Mouse (Mus musculus) heart, adult 2 months (tissue): ENCODE results near the gene Gm17606. TPM values are rescaled to one million over a fixed set of nuclear protein-coding genes. Genes with fewer than 3 reads are reported as not detected.

Source experiments
- DNase-seq, 2 experiments: peaks; one replicate each; pipeline ENCODE4 v3.0.0; 2021
- H3K27ac ChIP-seq: fragments of 200-600 bp; 2 replicates; pipeline ENCODE4 v1.8.1; 2022
- H3K27me3 ChIP-seq: fragments of 200-500 bp; 2 replicates; pipeline ENCODE4 v1.6.1; 2012; ENCODE audit warnings: mild to moderate bottlenecking, low read length, inconsistent platforms, mixed read lengths; ENCODE audit not compliant: control insufficient read depth, insufficient read depth
- H3K36me3 ChIP-seq: fragments of 200-500 bp; 2 replicates; pipeline ENCODE4 v1.6.1; 2012; ENCODE audit warnings: low read length, inconsistent platforms; ENCODE audit not compliant: control insufficient read depth, insufficient read depth
- H3K4me1 ChIP-seq: fragments of 200-500 bp; 2 replicates; pipeline ENCODE4 v1.6.1; 2011; ENCODE audit warnings: low read length; ENCODE audit not compliant: control insufficient read depth, insufficient read depth
- H3K4me3 ChIP-seq: fragments of 200-600 bp; 2 replicates; pipeline ENCODE4 v1.8.1; 2022
- H3K79me2 ChIP-seq: fragments of 200-500 bp; replicated peaks from 2 replicates; pipeline ENCODE4 v1.6.1; 2012; ENCODE audit warnings: mild to moderate bottlenecking, inconsistent platforms, low read length, moderate library complexity, mixed read lengths; ENCODE audit not compliant: control insufficient read depth, insufficient read depth
- H3K9ac ChIP-seq: fragments of 200-500 bp; 2 replicates; pipeline ENCODE4 v1.6.1; 2012; ENCODE audit warnings: low read depth, mild to moderate bottlenecking, control low read depth, inconsistent platforms, low read length, mixed read lengths
- CTCF ChIP-seq: fragments of 200-600 bp; IDR thresholded peaks from 2 replicates; pipeline ENCODE4 v1.8.1; 2022; ENCODE audit warnings: antibody characterized with exemption, mild to moderate bottlenecking, moderate library complexity
- EP300 ChIP-seq: fragments of 200-500 bp; IDR thresholded peaks from 2 replicates; pipeline ENCODE4 v1.6.1; 2011; ENCODE audit warnings: low read depth, low read length, control low read depth; ENCODE audit not compliant: insufficient read depth
- POLR2A ChIP-seq: fragments of 200-500 bp; IDR thresholded peaks from 2 replicates; pipeline ENCODE4 v1.6.1; 2011; ENCODE audit warnings: mild to moderate bottlenecking, low read depth, low read length, control low read depth; ENCODE audit not compliant: insufficient read depth
- WGBS: fragments of 180-500 bp; shearing (Covaris S2); methylation state at CpG from one replicate; pipeline ENCODE4 v1.1.7; 2018; 5-methylcytosine and 5-hydroxymethylcytosine counted together
- intact Hi-C: fragments of 180-260 bp; cut with DNase I; formaldehyde crosslinking; loops from one replicate; pipeline ENCODE4 v1.15.1; 2025
- microRNA-seq, 2 experiments: library from miRNA; unstranded; fragments of <30 nt; microRNA quantifications; one replicate each; pipeline ENCODE4 v1.2.0; 2021
- polyA plus RNA-seq: library from polyadenylated mRNA; depleted of rRNA; stranded (reverse); fragments of >200 nt; gene quantifications from 2 replicates; pipeline ENCODE4 v1.2.3, GENCODE M21; 2012; rRNA removed
- total RNA-seq, 2 experiments: library from RNA; stranded (reverse); gene quantifications; 2 replicates each; pipeline ENCODE4 v1.2.3; 2021

Gm17606 gene
- total and polyA plus RNA-seq, 3 experiments, result not detected

GRCm38 (mm10) chr14:54687251-54687650 is 46.5 kb downstream of the Gm17606 start:
- H3K27ac ChIP-seq, result peak overlapping the region; percentile 99
- peaks cover 2% of the 10 kb centered on the region; the same call in 1 of the 2 replicates for H3K4me1 ChIP-seq
- peaks cover 24% of the 10 kb centered on the region for H3K36me3 ChIP-seq
- no peaks in the 10 kb centered on the region for H3K27me3 ChIP-seq
- 3% methylated on average over 8 of the region's 8 CpGs for whole genome bisulfite sequencing
- H3K79me2 ChIP-seq, result peaks cover 5% of the 10 kb centered on the region
- H3K9ac ChIP-seq, result peak overlapping the region; percentile 76
- no peak for TF ChIP-seq CTCF
- no peak for TF ChIP-seq EP300
- no peak for TF ChIP-seq POLR2A
- intact Hi-C loops, result loop anchor here (5.0 to 10.0 kb wide), 4 partner anchors 35 to 432 kb away; partner anchors contain the start of genes 4931414P19Rik, Abhd4, Dad1 and Ngdn
- DNase-seq, result no peak
- H3K4me3 ChIP-seq, result peak overlapping the region; percentile 86

- Histone ChIP-seq H3K27me3 (no peaks in the 10 kb centered on the region), H3K36me3 (no peaks in the 10 kb centered on the region), H3K9ac (no peak overlapping the region), H3K4me3 (no peak overlapping the region), H3K79me2 (no peaks in the 10 kb centered on the region), H3K27ac (no peak overlapping the region), H3K4me1 (no peaks in the 10 kb centered on the region)
- 61% methylated on average over 6 of the region's 6 CpGs for WGBS
- intact Hi-C loops, result no loop called here
- no peak for TF ChIP-seq POLR2A
- TF ChIP-seq EP300, result no peak
- no peak for TF ChIP-seq CTCF
- no peak for DNase-seq
These were observed 54.3 kb downstream of the Gm17606 start for GRCm38 (mm10) chr14:54695042-54695441.

- WGBS, result 89% methylated on average over 4 of the region's 4 CpGs
These were observed 56.0 kb downstream of the Gm17606 start for GRCm38 (mm10) chr14:54696752-54697151.

More at GRCm38 (mm10) chr14:54696752-54697151, 56.0 kb downstream of the Gm17606 start:
- no peaks in the 10 kb centered on the region for H3K36me3 ChIP-seq
- peaks cover 1% of the 10 kb centered on the region; the same call in 1 of the 2 replicates for H3K4me1 ChIP-seq
- no peak overlapping the region for H3K4me3 ChIP-seq
- no peak overlapping the region for H3K27ac ChIP-seq
- H3K27me3 ChIP-seq, result no peaks in the 10 kb centered on the region
- TF ChIP-seq CTCF (no peak), EP300 (no peak), POLR2A (no peak)
- intact Hi-C loops, result no loop called here
- no peak for DNase-seq
- no peak overlapping the region for H3K9ac ChIP-seq
- H3K79me2 ChIP-seq, result no peaks in the 10 kb centered on the region

Small RNAs within 50 kb of the gene (microRNA-seq; reads per million reads assigned to microRNA genes)
- gene Mir686 (0 reads per million in 2 experiments), gene Mir6948 (0 reads per million in 2 experiments)

Other genes starting within 250 kb of the Gm17606 start
- gene Slc7a7, start 223.2 kb upstream of the Gm17606 start, total RNA-seq, result 1 to 10 TPM; 4.6 to 5.1 TPM
- gene Slc7a7, start 223.2 kb upstream of the Gm17606 start, polyA plus RNA-seq, result 22.0 and 27.0 TPM in 2 replicates
- 100 to 1,000 TPM; 115 to 129 TPM for gene Mrpl52, start 214.0 kb upstream of the Gm17606 start, total RNA-seq
- 76.7 and 168 TPM in 2 replicates for gene Mrpl52, start 214.0 kb upstream of the Gm17606 start, polyA plus RNA-seq
- 10 to 100 TPM; 11.2 to 16.5 TPM for gene Mmp14, start 209.3 kb upstream of the Gm17606 start, total RNA-seq
- 23.5 and 26.5 TPM in 2 replicates for gene Mmp14, start 209.3 kb upstream of the Gm17606 start, polyA plus RNA-seq
- gene Lrp10, start 176.8 kb upstream of the Gm17606 start, total RNA-seq, result 10 to 100 TPM; 47.6 to 60.6 TPM
- 61.3 and 72.4 TPM in 2 replicates for gene Lrp10, start 176.8 kb upstream of the Gm17606 start, polyA plus RNA-seq
- not detected for gene Rem2, start 164.9 kb upstream of the Gm17606 start, total RNA-seq
- gene Rem2, start 164.9 kb upstream of the Gm17606 start, polyA plus RNA-seq, result not detected in 2 replicates
- 10 to 100 TPM; 27.4 to 29.7 TPM for gene Prmt5, start 123.4 kb upstream of the Gm17606 start, total RNA-seq
- 26.8 and 35.8 TPM in 2 replicates for gene Prmt5, start 123.4 kb upstream of the Gm17606 start, polyA plus RNA-seq
- gene Haus4, start 86.3 kb upstream of the Gm17606 start, total RNA-seq, result 1 to 10 TPM; 3.5 to 3.8 TPM
- 3.2 and 4.1 TPM in 2 replicates for gene Haus4, start 86.3 kb upstream of the Gm17606 start, polyA plus RNA-seq
- 1 to 10 TPM; 4.6 to 4.8 TPM for gene Ajuba, start 63.4 kb upstream of the Gm17606 start, total RNA-seq
- 7.8 and 13.4 TPM in 2 replicates for gene Ajuba, start 63.4 kb upstream of the Gm17606 start, polyA plus RNA-seq
- 1 to 10 TPM; 5.9 to 6.4 TPM for gene 4931414P19Rik, start 35.0 kb upstream of the Gm17606 start, total RNA-seq
- gene 4931414P19Rik, start 35.0 kb upstream of the Gm17606 start, polyA plus RNA-seq, result 2.4 and 4.4 TPM in 2 replicates
- 100 to 1,000 TPM; 164 to 187 TPM for gene Psmb5, start 22.9 kb upstream of the Gm17606 start, total RNA-seq
- gene Psmb5, start 22.9 kb upstream of the Gm17606 start, polyA plus RNA-seq, result 180 and 209 TPM in 2 replicates
- not detected for gene Psmb11, start 19.5 kb upstream of the Gm17606 start, total RNA-seq
- not detected in 2 replicates for gene Psmb11, start 19.5 kb upstream of the Gm17606 start, polyA plus RNA-seq
- under 1 TPM; 0.18 to 0.31 TPM for gene Cdh24, start 412 bp downstream of the Gm17606 start, total RNA-seq
- gene Cdh24, start 412 bp downstream of the Gm17606 start, polyA plus RNA-seq, result 1.00 and 1.1 TPM in 2 replicates
- 10 to 100 TPM; 12.5 to 13.3 TPM for gene 1700123O20Rik, start 45.3 kb downstream of the Gm17606 start, total RNA-seq
- gene 1700123O20Rik, start 45.3 kb downstream of the Gm17606 start, polyA plus RNA-seq, result 18.2 and 27.4 TPM in 2 replicates
- 10 to 100 TPM; 72.3 to 84.9 TPM for gene Acin1, start 46.0 kb downstream of the Gm17606 start, total RNA-seq
- gene Acin1, start 46.0 kb downstream of the Gm17606 start, polyA plus RNA-seq, result 59.9 and 78.7 TPM in 2 replicates
- not detected for gene Gm29776, start 57.9 kb downstream of the Gm17606 start, total RNA-seq
- gene Gm29776, start 57.9 kb downstream of the Gm17606 start, polyA plus RNA-seq, result 0.04 and 0.09 TPM in 2 replicates
- not detected for gene Cebpe, start 71.2 kb downstream of the Gm17606 start, total RNA-seq
- 0.08 and 0.15 TPM in 2 replicates for gene Cebpe, start 71.2 kb downstream of the Gm17606 start, polyA plus RNA-seq
- 1 to 10 TPM; 2.6 to 3.3 TPM for gene Slc7a8, start 141.0 kb downstream of the Gm17606 start, total RNA-seq
- gene Slc7a8, start 141.0 kb downstream of the Gm17606 start, polyA plus RNA-seq, result 2.7 and 3.7 TPM in 2 replicates
- gene Rnf212b, start 173.2 kb downstream of the Gm17606 start, total RNA-seq, result not detected
- 0.21 and 0.35 TPM in 2 replicates for gene Rnf212b, start 173.2 kb downstream of the Gm17606 start, polyA plus RNA-seq
- 1 to 10 TPM; 4.1 to 7.2 TPM for gene Homez, start 230.0 kb downstream of the Gm17606 start, total RNA-seq
- 2.6 and 3.1 TPM in 2 replicates for gene Homez, start 230.0 kb downstream of the Gm17606 start, polyA plus RNA-seq
- 1 to 10 TPM; 2.8 to 3.4 TPM for gene Ppp1r3e, start 236.6 kb downstream of the Gm17606 start, total RNA-seq
- gene Ppp1r3e, start 236.6 kb downstream of the Gm17606 start, polyA plus RNA-seq, result 4.8 and 4.9 TPM in 2 replicates
- gene Bcl2l2, start 242.4 kb downstream of the Gm17606 start, total RNA-seq, result 10 to 100 TPM; 42.4 to 45.0 TPM
- 29.2 and 44.4 TPM in 2 replicates for gene Bcl2l2, start 242.4 kb downstream of the Gm17606 start, polyA plus RNA-seq
- 1 to 10 TPM; 3.2 to 6.1 TPM for gene Gm20521, start 242.5 kb downstream of the Gm17606 start, total RNA-seq
- not detected in 2 replicates for gene Gm20521, start 242.5 kb downstream of the Gm17606 start, polyA plus RNA-seq